ENCODE assay signal across 8 mouse cellular contexts in genomic region chr1:119423510-119423909, GRCm38 (mm10). TPM values are rescaled to one million over a fixed set of nuclear protein-coding genes. Genes with fewer than 3 reads are reported as not detected.
DNase-seq lines count a peak whose midpoint lies in the region; ATAC-seq and TF ChIP-seq lines count a peak whose summit lies in the region.
"Had no signal": no experiment of that assay in that cellular context is flagged by ENCODE, and none has a peak within 500 bp of the region (broad histone marks: within the 10 kb centered on the region; RNA-seq: fewer than 3 reads in every experiment).

No protein-coding gene starts in this region.

- peak; percentile 46 for DNase-seq in ovary, postnatal 14 days (ENCODE audit: low spot score)
- DNase-seq in ovary, adult 18-20 months (ENCODE audit: low spot score): no peak
- peak; percentile 88 for DNase-seq in brain, embryonic 14.5 days (ENCODE audit: low read depth)
- peak; percentile 44 for DNase-seq in gastrocnemius, postnatal 14 days
- DNase-seq in layer of hippocampus, postnatal 14 days (ENCODE audit: low spot score in 2 of 2): peak; percentile 38 to 57
- DNase-seq in midbrain, postnatal 0 days (ENCODE audit: low spot score): peak; percentile 77
- no peak for DNase-seq in T-cell, adult 2 months (ENCODE audit: low spot score)

- ATAC-seq in midbrain, postnatal 0 days (ENCODE audit: low FRiP score): 0 out of 2 replicates have a peak, but pooled peaks have one; percentile 10

- H3K4me3 ChIP-seq in midbrain, postnatal 0 days (ENCODE audit: low read depth, low read length): no peak overlapping the region

- no peaks in the 10 kb centered on the region for H3K4me1 ChIP-seq in midbrain, postnatal 0 days (ENCODE audit: insufficient read depth, low read length)

- H3K27ac ChIP-seq in midbrain, postnatal 0 days (ENCODE audit: low read depth, low read length): no peak overlapping the region
- H3K27ac ChIP-seq: limb, embryonic 12.5 days had no signal

- no peak overlapping the region for H3K9ac ChIP-seq in midbrain, postnatal 0 days (replicated peaks; ENCODE audit: low read length, poor library complexity, severe bottlenecking)
- H3K9ac ChIP-seq: limb, embryonic 12.5 days had no signal

- no peaks in the 10 kb centered on the region for H3K9me3 ChIP-seq in midbrain, postnatal 0 days (ENCODE audit: low read length)

- peaks cover 34% of the 10 kb centered on the region for H3K27me3 ChIP-seq in midbrain, postnatal 0 days (ENCODE audit: insufficient read depth, low read length)

- intact Hi-C loops in gastrocnemius, postnatal 14 days (cut with DNase I; ENCODE audit: low total_unique reads): loop anchor here (5.0 kb wide), 1 partner anchor 336 kb away; no protein-coding TSS in a partner anchor

- no peak for TF ChIP-seq POLR2A in brain, embryonic 14.5 days (IDR thresholded peaks at IDR 0.05; ENCODE audit: borderline replicate concordance, extremely low read depth, insufficient read depth, insufficient read length, poor library complexity, severe bottlenecking)

- H3K4me2 ChIP-seq in midbrain, postnatal 0 days (ENCODE audit: low read depth, low read length, poor library complexity, severe bottlenecking): no peak overlapping the region

- peak; percentile 80 for TF ChIP-seq CTCF in brain, embryonic 14.5 days (IDR thresholded peaks at IDR 0.05; ENCODE audit: borderline replicate concordance, extremely low read depth, insufficient read depth, insufficient read length)
- TF ChIP-seq CTCF in midbrain, postnatal 0 days (IDR thresholded peaks at IDR 0.05): peak; percentile 77

- WGBS in midbrain, postnatal 0 days: 5% methylated on average over 14 of the region's 14 CpGs

- no peaks in the 10 kb centered on the region for H3K36me3 ChIP-seq in midbrain, postnatal 0 days (ENCODE audit: insufficient read depth, low read length)
- H3K36me3 ChIP-seq: limb, embryonic 12.5 days had no signal

RNA-seq across cellular contexts. Expression of gene Inhbb, which starts 1.5 kb away (rescaled TPM):
- 6.0 and 7.4 TPM in 2 replicates for polyA plus RNA-seq in brain, embryonic 14.5 days (2012; rRNA removed)
- total RNA-seq in gastrocnemius, postnatal 14 days (2021): under 1 TPM; 0.16 to 0.53 TPM
- 10 to 100 TPM in 1 of 2 experiments, 1 to 10 TPM in 1; 9.8 to 11.3 TPM for total RNA-seq in layer of hippocampus, postnatal 14 days (2021)
- total RNA-seq in midbrain, postnatal 0 days (2014; rRNA removed): 4.1 and 5.1 TPM in 2 replicates
- 2.2 and 2.6 TPM in 2 replicates for polyA plus RNA-seq in midbrain, postnatal 0 days (2015; fragmentation: Nextera tagmentation; extraction: Ambion mirVana)

Comparison
In these comparisons a context has a peak if more than half of its experiments do, and no peak if none do; other contexts are left out.
1. DNase-seq: peak in ovary, postnatal 14 days (single experiment), brain, embryonic 14.5 days (single experiment), gastrocnemius, postnatal 14 days (single experiment), layer of hippocampus, postnatal 14 days (2 of 2) and midbrain, postnatal 0 days (single experiment); none in ovary, adult 18-20 months (single experiment) and T-cell, adult 2 months (single experiment).